Mouse (Mus musculus) spleen, adult 18-20 months (tissue): ENCODE measurements around the gene Esrrb.

ENCODE experiments used
- DNase-seq, 2 experiments: peaks; one replicate each; pipeline ENCODE4 v3.0.0; 2022; ENCODE audit warnings: mixed read lengths in 2 of 2

Esrrb gene

DNA sequence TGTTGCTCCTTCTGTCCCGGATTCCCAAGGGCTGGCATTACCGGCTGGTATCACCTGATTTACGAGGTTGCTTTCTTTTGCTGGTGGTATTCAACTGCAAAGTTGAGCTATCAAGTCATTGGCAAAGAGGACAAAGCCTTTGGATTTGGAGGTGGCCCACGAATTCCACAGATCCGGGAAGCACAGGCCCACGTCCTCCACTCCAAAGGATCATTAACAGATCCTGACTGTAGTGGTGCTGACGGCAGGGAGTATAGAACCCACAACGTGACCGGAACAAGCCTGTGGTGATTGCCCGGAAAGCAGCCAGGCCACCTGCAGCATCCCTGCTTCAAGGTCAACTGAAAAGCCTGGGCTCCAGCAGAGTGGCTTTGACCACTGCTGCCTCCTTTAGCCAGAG, 140.8 kb downstream of the Esrrb start:
- no peak for DNase-seq

DNA sequence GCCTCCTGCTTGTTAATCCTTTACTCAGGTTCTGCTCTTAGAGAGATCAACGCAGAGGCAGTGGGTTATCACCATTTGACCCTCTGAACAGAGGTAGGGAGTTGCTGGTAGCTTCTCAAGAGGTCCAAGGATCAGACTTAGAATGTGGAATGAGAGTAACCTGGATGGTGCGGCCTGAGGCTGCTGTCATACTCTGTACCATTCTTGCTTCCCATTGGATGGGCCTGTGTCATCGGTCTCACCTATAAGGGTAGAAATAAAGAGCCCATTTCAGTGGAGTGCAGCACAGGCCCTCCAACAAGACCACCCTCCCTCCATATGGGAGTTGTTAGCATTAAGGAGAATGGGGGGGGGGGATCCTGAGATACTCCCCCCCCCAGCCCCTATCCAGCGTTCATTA, 143.0 kb downstream of the Esrrb start:
- DNase-seq = no peak

DNA sequence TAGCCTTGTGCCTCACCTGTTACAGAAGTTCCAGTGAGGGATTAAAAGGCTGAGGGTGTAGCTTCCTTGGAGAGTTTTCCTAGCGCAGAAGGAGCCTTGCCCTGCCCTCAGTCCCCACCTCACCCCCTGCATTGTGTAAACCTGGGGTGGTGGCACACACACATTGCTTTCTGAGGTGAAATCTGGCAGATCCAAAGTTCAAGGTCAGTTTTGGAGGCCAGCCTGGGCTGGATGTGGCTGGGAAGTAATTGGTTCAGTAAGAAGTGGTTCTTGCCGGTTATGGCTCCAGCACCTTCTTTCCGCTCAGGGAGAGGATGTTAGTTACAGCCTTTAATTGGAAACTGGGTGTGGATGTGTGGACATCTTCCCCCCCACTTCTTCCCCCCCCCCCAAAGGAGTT, 143.4 kb downstream of the Esrrb start:
- DNase-seq = no peak

DNA sequence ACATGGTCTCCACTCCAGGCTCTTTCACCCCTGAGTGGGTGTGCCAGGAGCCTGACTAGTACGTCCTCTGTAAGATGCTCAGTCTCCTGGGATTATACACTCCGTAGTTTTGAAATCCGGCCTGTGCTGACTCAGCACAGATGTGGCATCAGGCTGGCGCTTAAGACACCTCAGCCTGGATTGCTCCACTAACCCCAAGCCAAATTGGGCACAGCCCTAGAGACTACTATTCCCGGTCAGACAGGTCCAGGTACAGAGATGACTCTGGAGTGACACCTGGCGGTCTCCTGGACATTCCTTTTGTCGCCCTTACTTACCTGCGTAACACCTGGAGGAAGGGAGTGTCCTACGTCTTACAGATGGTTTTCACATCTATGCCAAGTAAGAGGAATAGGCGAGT, 146.8 kb downstream of the Esrrb start:
- DNase-seq = no peak

DNA sequence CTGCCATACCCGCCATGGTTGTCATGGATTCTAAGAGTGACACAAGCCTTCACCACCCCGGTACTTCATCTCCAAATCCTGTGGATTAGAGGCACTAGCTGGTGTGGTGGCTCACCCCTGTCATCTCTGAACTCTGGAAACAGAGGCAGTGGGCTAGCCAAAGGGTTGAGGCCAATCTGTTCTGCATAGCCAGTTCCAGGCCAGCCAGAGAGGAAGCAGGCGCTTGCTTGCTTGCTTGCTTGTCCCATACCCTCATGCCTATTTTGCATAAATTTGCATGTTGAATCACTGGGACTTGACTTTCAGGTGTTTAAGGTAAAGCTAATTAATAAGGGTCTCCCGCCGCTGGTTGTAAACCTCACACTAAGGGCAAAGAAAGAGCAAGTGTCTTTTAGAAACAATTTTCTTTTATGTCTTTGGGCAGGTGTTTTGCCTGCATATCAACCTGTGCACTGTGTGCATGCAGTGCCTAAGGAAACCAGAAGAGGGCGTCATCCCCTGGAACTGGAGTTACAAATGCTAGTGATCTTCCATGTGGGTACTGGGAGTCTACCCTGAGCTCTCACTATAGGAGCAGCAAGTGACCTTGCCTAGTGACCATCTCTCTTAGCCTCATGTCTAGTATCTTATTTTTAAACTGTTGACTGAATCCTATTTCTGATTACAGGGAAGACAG, 147.5 kb downstream of the Esrrb start:
- DNase-seq = no peak

DNA sequence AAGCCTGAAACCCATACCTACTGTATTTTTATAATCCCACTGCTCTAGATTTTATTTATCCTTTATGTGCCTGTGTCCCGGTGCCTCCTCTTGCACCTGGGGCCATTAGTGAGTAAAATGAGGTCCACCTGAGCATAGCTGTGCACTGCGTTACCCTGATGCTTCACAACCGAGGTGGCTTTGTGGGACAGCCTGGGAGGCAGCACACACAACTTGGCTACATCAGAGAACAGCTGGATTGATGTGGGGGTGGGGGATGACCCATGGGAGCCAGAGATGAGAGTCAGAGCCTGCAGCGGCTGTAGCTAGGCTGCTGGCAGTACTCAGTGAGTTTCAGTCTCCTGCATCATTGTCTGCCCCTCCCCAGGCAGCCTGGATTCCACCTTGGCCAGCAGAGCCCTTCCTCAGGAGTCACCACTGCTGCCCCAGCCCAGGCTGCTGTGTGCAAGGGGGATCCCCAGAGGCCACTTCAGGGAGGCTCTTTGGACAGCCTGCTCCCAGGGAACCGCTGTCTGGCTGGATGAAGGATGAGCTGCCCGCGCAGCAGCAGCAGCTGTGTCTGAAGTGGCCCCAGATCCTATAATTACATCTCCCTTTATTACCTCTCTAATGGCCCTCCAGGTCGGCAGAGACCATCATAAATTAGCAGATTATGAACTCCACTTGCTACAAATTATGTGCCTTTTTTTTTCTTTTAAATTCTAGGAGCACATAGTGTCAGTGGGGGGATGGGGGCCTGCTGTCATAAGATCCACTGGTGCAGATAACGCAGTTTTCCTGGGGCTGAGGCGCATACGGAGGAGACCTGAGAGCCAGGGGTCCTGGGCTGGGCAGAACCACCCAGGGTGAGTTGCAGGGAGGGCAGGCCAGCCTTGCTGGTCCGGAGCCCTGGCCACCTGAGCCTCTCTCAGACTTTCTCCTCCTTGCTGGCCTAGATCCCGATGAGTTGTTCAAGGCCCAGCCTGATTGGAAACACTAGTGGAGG, 148.7 kb downstream of the Esrrb start:
- DNase-seq = no peak

DNA sequence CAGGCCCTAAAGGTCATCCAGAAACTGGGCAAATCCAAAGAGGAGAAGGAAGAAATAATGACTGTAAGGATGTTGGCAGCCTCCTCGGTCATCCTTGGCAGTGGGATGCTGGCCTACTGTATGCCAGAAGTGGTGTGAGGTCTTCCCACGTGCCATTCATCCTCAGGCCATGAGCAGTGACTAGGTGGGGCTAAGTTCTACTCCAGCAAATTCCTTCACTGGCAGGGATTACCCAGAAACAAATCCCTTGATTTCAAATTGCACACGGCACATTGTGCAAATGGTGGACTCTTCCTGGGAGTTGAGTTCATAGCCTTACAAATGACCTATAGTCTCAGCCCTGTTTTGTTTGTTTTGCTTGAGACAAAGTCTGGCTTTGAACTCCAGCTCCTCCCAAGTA, 151.4 kb downstream of the Esrrb start:
- DNase-seq = no peak

DNA sequence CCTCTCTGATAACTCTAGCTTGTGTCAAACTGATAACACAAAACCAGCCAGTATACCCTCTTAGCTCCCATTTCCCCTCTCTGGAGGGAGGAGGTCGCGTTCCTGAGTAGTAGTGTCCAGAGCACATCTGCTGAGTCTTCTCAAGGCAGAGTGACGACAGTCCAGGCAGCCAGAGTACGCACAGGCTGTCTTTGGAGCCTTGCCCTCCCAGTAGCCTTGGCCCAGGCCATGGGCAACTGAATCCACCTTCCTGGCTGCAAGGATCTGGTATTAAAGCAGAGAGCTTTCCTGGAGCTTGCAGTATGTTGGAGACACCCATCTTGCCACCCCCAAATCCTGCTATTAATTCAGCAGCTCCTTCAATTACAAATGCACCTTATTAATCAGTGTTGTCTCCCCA, 152.7 kb downstream of the Esrrb start:
- DNase-seq = no peak

DNA sequence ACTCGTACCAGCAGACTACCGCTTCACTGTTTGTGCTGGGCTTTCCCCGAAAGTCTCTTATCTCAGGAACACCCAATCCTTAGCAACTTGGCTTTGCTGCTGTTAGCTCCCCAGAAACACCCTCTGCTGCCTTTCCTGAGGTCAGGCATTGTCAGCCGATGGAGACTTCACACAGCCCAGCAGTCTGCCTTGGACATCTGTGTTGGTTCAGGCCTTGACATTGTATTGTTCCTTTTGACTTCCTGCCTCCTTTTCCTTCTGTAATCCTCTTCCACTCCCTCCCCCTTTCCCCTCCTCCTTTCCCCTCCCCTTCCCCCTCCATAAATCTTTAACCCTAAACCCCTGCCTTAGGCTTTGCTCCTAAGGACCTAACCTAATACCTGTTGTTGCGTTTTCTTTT, 155.7 kb downstream of the Esrrb start:
- no peak for DNase-seq

DNA sequence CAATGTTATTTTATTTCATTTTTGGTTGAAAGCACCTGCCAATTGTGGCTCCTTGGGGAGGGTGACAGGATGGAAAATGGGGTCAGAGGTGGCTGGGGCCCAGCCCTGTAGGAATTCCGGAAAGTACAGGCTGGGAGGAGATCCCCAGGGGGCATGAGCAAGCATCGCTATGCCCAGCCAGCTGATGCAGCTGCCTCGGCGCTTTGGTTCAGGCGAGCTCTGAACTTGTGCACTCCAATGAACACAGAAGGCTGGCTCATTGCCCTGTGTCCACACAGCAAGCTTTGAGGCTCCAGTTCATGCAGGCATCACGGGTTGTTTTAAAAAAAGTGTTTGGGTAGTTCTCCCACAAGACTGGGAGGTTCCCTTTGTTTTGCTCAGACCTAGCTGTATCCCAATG, 156.8 kb downstream of the Esrrb start:
- DNase-seq = no peak

DNA sequence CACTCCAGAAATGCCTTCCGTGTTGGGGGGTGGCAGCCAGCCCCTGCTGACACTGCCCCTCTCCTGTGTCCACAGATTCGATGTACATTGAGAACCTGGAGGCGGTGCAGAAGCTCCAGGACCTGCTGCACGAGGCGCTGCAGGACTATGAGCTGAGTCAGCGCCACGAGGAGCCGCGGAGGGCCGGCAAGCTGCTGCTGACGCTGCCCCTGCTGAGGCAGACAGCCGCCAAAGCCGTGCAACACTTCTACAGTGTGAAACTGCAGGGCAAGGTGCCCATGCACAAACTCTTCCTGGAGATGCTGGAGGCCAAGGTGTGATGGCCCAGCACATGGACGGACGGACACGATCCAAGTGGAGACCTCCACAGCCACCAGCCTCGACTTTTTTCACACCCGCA, 157.8 kb downstream of the Esrrb start:
- no peak for DNase-seq

DNA sequence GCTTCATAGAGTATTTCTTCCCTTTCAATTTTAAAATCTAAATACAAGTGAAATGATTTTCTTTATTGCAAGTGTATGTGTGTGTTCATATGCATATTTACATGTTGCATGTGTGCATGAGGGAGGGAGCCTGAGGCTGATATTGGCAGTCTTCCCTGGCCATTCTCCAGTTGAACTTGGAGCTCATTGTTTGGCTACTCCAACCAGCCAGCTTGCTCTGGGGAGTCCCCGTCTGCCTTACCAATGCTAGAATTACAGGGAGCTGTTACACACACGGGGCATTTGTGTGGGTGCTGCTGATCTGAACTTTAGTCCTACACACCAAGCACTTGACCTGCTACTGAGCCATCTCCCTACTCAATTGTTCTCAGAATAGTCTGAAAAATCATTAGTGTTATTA, 173.4 kb downstream of the Esrrb start:
- DNase-seq = no peak

DNA sequence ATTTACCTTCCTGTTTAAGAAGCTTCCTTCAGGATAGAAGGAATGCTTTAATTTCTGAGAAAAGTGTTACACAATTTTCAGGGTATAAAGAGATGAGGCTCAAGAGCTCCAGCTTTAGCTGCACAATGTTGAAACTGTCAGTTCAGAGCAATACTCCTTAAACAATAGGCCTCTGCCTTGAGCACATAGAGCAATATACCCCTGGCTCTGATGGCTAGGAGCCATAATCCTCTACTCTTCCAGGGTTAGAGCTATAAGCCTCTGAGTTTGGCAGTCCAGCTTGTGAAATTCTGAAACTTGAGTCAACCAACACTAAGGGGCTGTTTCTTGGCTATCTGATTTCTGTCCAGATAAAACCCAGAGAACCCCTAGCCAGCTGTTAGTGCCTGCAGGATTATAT, 176.9 kb downstream of the Esrrb start:
- DNase-seq = no peak

DNA sequence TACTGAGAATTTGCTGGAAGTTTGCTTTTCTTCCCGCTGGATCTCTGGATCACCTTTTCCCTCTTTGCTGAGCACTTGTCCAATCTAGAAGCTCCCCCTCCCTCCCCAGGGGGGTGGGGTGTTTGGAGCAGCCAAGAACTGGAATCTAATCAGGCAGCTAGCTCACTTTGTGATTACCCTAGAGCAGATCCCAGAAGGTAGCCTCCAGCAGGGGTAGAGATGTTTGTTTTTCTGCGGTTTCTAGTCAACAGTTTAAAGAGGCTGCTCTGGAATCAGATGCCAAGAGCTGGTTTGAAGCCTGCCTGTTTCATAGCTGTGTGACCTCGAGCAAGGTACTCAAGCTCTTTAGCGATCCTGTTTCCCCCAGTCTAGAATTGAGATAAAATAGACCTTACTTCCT, 177.8 kb downstream of the Esrrb start:
- no peak for DNase-seq

DNA sequence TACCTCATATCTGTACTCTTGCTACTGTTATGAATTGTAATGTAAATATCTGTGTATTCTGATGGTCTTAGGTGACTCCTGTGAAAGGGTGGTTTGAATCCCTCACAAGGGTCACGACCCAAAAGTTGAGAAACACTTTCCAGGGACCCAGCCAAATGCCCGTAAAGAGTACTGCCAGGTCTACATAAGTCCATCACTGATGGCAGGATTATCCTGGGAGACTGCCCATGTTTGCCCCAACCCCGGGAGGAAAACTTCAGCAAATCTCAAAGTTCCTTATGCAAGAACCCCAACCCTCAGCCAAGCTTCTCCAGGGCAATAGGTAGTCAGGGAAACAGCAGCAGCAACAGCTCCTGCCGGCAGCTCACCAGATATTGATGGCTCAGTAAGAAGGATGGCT, 178.6 kb downstream of the Esrrb start:
- DNase-seq = no peak

DNA sequence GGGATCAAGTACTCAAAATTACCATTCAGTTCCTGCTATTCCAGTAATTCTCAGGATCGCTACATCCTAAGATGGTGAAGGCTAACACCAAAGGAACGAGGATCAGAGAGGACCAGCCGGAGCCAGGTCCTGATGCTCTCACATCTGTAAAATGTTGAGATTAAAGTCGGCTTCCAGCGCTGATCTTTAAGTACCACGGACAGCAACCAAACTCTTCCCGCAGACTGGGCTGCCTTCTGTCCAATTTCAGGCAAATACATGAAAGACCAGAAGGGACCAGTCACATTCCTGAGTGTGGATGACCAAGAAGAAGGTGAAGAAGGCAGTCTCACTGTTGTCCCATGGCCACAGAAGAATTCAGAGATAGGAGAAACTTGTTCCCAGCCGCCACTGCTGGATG, 186.9 kb downstream of the Esrrb start:
- DNase-seq = no peak

DNA sequence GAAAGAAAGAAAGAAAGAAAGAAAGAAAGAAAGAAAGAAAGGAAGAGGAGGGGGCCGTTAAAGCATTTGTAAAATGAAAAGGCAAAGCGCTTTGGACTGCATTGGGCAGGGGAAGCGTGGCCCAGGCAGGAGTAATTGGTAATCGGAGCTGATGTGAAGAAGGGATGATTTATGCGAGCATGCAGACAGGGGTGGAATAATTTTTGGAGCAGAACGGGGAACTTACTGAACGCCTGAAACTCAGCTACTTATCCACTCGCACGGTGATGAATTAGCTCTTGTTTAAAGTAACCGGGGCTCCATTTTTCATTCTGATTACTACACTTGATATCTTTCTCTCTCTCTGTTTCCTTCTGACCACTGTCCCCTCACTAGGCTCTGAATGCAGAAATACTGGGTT, 192.1 kb downstream of the Esrrb start:
- DNase-seq = no peak

DNA sequence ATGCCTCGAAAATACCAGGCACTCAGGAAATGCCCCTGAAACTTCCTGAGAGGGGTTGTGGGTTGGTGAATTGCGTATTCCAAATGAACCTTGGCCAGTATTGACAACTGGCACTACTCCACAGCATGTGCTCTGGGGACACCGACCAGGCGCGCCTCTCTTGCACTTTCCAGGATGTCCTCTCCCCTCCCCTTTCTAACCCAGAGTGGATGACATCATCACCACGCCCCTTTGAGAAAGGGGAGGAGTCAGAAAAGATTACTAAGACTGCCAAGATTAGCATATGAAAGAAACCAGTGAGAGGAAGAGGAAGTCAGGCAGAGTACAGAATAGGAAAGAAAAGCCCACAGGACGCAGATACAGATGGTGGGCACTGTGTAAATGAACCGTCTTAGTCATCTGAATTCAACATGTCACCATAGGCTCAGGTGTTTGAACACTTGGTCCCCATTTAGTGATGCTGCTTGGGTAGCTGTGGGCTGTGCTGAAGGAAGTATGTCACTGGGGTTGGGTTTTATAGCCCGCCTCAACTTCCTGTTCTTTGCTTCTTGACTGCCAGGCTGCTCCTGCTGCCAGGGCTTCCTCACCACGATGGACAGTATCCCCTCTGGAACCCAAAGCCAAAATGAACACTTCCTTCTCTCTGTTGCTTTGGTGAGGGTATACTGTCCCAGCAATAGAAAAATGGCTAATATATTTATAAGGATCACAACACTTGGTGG, 196.0 kb downstream of the Esrrb start:
- DNase-seq = peak in 1 of 2 experiments; percentile 2

DNA sequence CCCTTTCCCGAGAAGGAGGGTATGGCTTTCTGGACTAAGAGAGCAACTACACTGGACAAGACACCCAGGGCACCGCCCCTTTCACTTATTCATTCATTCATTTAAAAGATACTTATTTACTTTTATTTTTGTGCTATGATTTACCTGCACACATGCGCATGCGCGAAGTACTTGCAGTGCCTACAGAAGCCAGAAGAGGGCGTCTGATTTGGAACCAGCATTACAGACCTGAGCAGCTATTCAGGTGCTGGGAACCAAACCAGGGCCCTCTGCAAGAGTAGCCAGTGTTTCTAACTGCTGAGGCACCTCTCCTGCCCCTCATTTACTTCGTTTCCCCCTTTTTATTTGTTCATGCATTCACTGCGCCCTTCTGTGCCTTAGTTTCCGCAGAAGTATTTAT, 198.0 kb downstream of the Esrrb start:
- DNase-seq = no peak

DNA sequence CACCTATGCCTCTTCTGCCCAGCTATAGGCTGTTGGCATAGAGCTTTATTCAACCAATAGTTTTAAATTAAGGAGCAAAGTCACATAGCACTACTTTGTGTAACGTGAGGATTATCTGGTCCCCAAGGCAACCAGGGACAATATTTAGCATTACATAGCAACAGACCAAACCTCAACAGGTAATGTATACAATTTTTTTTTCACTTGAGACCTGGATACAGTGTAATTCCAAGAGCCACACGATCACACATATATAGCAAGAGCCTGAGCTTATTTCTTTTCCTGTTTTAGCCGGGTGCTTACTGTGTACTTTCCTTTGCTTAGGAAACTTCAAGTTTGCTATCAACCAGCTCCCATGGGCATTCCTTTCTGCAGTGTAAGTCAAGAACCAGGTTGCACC, 201.8 kb downstream of the Esrrb start:
- no peak for DNase-seq

DNA sequence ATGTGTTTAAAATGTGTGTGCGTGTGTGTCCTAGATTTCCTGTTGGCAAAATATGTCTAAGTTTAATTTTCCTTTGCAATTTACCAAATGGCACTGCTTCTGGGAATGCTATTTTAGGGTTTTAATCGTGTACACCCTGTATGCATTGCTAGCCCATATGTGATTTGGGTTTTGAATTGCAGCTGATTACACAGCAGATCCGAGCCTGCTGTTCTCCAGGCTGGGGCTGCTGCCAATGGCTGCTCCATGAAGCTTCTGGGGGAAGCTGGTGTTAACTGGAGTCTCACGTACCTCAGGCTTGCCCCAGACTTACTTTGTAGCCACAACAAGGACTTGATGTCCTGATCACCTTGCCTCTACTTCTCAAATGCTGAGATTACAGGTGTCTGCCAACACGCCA, 205.1 kb downstream of the Esrrb start:
- DNase-seq = no peak
